Mouse (Mus musculus): ENCODE measurements around the gene Kcnj16. TPM values are rescaled to one million over a fixed set of nuclear protein-coding genes. Genes with fewer than 3 reads are reported as not detected.

Gene Kcnj16
- total RNA-seq, 2 experiments from 2014 or later: 16.9 to 18.4 TPM

DNA sequence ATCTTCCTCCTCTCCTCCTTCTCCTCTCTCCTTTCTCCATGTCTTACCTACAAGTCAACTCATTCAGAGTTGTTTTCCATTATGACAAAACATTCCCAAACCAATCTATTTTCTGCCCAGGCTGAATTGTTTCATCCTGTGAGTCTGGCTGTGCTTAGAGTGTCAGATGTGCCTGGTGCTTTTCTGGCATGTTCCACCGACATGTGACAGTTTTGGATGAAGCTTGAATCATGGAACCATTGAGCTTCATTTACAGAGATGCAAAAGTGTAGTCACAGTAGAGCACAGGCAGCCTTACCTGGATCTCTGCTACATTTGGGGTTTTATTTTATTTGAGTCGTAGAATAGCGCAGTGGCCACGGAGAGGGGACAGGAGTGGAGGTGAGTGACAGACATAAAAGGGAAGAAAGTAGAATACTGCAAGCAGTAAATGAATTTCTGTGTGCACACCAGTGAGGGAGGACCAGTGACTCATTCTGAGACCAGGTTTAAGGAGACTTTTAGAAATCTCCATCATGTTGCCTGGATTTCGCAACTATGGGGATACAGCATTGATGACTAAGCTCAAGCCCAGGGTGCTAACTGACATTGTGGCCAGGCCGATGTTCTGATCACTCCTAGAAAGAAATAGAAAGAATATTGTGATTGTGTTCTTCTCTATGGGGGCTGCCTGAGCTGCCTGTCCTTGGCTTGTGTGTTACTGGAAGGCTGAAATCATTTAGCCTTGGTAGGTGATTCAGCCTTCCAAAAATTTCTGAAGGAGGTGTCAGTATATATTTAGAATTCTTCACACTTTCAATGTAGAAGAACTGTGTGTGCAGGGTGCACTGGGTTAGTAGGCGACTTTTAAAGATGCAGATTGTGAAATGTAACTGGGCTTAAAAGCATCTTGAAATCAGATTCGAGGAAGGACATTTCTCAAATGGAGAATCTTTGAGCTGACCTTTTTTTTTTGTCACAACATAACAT lies 87.3 kb downstream of the Kcnj16 start:
- no peak for DNase-seq (ENCODE audit: extremely low spot score in 1 of 2, low spot score in 1 of 2)

DNA sequence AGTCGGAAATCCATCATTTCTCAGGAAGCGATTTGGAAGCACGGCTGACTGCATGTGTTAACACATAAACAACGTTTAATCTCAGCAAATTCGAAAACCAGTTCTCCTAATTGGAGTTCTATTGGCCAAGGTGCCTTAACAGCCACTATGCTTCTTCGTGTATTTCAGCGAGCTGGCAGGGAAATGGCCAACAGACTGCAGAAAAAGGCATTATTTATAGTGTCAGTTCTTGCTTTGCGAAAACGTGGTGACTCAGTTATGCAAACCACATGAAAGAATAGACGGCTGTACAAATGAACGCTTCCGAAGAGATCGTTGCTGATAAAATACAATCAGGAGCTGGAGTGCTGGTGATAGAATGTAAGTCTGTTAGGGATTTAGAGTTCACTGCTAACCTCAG lies 88.2 kb downstream of the Kcnj16 start:
- no peak for DNase-seq (ENCODE audit: extremely low spot score in 1 of 2, low spot score in 1 of 2)

DNA sequence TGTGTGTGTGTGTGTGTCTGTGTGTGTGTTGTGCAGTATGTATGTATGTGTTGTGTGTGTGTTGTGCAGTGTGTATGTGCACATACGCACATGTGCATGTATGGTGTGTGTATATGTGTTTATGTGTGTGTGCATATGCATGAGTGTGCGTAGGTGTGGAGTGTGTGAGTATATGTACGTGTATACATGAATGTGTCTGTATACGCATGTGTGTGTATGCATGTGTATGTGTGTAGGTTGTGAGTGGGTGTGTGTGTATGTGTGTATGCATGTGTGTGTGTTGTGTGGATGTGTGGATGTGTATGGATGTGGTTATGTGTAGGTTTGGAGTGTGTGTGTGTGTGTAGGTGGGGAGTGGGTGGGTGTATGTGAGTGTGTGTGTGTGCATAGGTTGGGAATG lies 89.6 kb downstream of the Kcnj16 start:
- DNase-seq (ENCODE audit: extremely low spot score in 1 of 2, low spot score in 1 of 2): no peak

DNA sequence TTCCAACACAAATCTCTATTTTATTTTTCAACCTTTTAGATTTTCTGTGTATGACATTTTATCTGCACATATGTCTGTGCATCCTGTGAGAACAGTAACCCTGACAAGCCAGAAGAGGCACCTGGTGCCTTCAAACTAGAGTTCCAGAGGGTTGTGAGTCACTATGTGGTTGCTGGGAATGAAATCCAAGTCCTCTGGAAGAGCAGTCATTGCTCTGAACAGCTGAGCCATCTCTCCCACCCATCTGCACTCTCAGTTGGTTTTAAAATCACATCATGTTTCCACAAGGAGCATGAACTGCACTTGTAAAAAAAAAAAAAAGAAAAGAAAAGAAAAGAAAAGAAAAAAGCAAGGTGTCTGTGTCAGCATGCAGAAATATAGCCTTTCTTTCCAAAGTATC lies 91.6 kb downstream of the Kcnj16 start:
- no peak for DNase-seq (ENCODE audit: extremely low spot score in 1 of 2, low spot score in 1 of 2)

DNA sequence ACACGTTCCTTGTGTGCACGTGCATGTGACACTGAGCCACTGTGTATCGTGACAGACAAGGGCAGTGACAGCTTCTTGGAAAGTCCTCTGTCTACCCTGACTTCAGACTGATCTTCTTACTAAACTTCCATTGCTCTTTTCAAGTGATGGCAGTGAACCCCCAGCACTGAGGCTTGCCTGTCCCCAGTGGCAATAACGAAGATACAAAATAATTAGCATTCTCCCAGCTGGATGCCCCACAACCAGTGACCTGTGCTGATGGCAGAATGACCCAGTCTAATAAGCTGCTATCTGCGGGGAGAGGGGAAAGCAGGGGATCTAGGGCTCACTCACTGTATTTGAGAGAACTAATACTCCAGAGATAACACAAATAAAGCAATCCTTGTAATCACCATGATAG lies 92.4 kb downstream of the Kcnj16 start:
- DNase-seq (ENCODE audit: extremely low spot score in 1 of 2, low spot score in 1 of 2): no peak

DNA sequence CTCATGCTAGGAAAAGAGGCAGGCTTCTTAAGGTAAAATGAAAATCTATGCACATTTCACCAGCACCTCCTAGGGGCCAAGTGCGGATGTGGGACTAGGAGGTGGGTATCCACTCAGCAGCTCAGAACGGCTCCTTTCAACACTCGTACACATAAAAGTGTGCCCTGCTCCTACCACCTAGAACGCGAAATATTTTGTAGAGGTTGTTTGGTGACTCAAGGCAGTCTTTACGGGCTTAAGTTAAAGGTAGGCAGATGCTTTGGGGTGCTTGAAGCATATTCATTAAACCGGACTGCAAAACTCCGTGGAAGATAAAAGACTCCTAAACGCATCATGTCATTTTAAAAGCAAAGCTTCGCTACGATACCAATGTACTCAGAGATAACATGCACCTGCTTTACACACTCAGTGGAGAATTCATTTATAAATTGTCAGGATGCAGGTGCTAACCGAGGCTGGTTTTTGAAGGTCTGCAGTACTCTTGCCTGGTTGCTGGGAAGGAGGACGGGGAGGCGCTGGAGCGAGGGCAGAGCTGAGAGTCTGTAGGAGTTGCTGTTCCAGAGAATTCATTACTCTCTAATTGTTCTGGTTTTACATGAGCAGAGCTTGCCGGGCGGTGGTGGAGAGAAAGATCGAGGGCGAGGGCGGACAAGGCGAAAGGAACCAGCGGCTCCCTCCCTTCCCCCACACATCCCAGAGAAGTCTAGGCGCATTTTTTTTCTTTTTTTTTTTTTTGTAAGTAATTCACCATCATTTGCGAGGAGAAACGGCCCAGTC lies 97.1 kb downstream of the Kcnj16 start:
- DNase-seq (ENCODE audit: extremely low spot score in 1 of 2, low spot score in 1 of 2): peak; percentile 30 to 31

DNA sequence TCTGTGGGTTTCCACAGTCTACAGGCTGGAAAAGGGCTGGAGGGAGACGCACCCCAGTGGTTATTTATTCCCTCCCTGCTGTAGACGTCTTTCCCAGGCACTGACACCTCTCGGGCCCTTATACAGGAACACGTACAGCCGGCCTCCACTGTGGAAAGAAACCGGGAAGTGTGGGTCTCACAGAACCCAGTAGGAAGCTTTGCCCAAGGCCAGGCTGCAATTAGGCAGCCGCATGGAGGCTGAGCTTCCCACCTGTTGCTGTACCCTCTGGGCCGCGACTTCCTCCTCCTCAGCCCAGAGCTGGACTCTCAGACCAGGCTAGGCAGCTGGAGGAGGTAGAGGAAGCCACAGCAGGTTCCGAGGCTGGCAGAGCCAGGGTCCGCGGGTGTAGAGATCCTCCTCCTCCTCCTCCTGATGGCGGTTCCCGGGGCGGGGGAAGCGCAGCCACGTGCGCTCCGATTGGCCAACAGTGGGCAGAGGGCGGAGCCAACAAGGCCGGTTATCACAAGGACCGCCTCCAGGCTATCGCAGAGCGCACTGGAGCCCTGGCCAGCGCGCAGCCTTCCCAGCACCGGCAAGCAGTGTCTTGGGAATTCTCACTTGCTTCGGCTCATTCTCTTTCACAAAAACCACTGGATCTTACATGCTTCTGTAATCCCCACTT lies 97.9 kb downstream of the Kcnj16 start, which contains the start of gene Kcnj2:
Gene Kcnj2, plus strand, starts transcription at position 530 of the 664 bp plus-strand sequence.
- peak; percentile 78 to 80 for DNase-seq (ENCODE audit: extremely low spot score in 1 of 2, low spot score in 1 of 2)

DNA sequence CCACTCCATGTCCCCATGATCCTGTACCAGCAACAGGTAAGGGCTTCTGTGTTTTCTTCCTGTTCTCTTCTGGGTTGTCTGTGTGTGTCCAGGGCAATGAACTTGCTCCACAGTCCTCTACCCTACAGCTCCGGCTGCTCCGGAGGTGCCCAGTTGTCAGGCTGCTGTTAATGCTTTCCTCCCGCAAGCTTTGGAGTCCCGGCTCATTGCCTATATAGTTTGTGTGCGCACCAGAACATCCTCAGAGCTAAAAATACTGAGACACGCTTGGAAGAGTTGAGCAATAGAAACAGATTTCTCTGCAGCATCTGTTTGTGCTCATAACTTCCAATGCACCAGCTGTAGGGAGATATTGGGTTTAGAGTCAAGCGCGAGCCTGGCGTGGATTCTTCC lies 98.5 kb downstream of the Kcnj16 start:
- DNase-seq (ENCODE audit: extremely low spot score in 1 of 2, low spot score in 1 of 2): no peak

DNA sequence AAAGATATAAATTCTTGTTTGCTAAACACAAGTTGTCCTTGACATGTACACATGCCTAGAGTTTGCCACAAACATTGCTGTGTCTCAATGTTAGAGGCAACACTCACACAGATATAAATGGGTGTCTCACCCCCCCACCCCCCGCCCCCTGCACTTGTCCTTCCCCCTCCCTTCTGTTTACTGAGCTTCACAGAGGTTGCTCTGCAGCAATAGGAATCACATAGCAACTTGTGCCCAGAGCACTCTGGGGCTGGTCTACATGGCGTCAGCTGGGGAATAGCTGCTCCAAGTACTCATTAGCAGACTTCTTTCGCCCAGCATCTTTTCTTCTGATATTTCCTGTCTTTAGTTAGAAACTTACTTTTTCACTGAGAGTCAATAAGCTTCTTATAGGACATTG lies 100.0 kb downstream of the Kcnj16 start:
- DNase-seq (ENCODE audit: extremely low spot score in 1 of 2, low spot score in 1 of 2): no peak

DNA sequence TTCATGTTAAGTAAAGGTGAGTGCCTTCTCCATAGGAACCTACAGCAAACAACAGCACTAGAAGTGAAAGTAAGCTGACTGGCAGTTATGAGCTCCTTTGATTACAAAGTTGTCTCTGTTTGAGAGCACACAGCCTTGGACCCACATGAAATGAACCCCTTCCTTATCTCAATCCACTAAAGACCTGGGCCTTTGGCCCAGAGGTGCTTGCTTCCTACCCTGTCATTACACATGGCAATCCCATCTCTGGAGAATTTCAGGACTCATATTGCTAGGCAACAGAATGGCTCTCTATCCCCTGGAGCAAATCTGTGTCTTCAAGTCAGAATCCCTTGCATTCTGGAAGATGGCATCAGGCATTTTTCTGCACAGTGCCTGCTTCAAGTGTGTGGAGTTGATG lies 102.6 kb downstream of the Kcnj16 start:
- DNase-seq (ENCODE audit: extremely low spot score in 1 of 2, low spot score in 1 of 2): no peak

DNA sequence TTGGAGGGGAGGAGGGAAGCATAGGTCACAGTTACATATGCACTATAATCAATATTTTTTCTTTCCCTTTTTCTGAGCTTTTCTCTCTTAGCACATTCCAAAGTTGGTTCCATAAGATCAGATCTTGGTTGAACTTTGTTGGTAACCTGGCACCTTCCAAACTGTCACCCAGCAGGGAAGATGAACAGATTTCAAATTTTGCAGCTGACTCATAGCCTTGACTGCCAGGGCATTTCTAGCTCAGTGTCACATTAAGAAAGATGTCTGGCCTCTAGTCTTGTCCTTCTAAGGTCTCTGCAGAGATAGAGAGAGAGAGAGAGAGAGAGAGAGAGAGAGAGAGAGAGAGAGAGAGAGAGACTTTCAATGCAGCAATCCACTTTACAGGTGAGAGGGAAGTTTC lies 106.3 kb downstream of the Kcnj16 start:
- no peak for DNase-seq (ENCODE audit: extremely low spot score in 1 of 2, low spot score in 1 of 2)

Other genes with a start within 250 kb of the Kcnj16 start
- 10 to 100 TPM in 1 of 2 experiments, 1 to 10 TPM in 1; 7.1 to 10.9 TPM for gene Kcnj2, start 98.1 kb downstream of the Kcnj16 start, total RNA-seq (2021)

Measured in layer of hippocampus, postnatal 25 days (tissue).